Mouse (Mus musculus) activated CD4-positive, CD25-positive, alpha-beta regulatory T cell, adult 4 months (primary cell): Measurements from ENCODE around the gene Phgr1. TPM values are rescaled to one million over a fixed set of nuclear protein-coding genes. Genes with fewer than 3 reads are reported as not detected.

Experiments used
- ATAC-seq: one replicate; pipeline ENCODE4 v1.8.0; 2017
- polyA plus RNA-seq, 2 experiments: library from polyadenylated mRNA; unstranded; fragments of 100-300 nt; shearing (Covaris generic); gene quantifications; one replicate each; pipeline ENCODE4 v1.2.1; 2017

Phgr1 gene
- polyA plus RNA-seq, 2 experiments from 2014 or later: not detected

GRCm38 (mm10) chr2:118751896-118752791 is 20.4 kb upstream of the Phgr1 start:
- no peak for ATAC-seq

DNA sequence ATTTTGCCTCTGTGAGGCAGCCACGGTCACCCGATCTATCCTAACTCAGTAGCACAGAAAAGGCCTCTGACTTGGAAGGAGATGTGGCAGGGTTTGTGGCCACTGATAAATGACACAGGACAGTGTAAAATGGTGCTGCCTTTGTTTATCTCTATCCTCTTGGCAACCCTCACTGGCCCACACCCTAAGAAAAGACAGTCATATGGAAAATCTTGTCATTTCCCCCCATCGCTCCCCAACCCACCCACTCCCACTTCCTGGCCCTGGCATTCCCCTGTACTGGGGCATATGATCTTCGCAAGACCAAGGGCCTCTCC is 19.8 kb upstream of the Phgr1 start:
- no peak for ATAC-seq

DNA sequence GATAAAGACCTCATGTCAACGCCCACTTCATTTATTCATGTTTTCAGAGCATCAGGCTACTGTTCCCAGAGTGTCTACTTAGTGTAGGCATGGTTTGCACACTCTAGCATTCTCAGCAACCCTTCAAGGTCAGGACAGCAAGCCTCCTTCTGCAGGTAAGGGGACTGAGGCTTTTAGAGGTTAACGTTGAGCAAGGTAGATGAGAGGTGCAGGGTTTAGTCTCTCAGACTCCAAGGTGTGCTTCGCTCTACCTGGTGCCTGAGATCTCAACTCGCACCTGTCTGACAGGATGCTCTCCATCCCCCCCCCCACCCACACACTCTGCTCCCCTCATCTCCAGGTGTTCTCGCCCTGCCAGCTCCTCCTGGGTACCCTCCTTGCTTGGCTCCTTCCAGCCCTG is 18.4 kb upstream of the Phgr1 start:
- ATAC-seq: no peak

DNA sequence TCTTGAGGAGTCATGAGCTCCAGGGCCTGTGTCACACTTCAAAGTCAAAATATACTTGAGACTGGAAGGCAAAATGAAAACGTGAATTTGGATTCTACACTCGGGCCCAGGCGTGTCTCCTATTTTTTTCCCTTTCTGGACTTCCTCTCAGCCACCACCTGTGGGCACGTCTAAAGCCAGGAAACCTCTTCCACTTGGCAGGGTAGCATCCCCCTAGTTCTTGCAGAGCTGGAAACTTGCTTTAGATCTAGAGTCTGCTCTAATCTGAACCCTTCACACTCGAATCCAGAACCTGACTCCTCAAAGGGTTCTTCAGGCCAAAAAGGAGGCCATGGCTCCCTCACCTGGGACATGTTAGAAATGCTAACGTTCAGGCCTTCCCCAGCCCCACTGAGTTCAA is 17.2 kb upstream of the Phgr1 start:
- no peak for ATAC-seq

DNA sequence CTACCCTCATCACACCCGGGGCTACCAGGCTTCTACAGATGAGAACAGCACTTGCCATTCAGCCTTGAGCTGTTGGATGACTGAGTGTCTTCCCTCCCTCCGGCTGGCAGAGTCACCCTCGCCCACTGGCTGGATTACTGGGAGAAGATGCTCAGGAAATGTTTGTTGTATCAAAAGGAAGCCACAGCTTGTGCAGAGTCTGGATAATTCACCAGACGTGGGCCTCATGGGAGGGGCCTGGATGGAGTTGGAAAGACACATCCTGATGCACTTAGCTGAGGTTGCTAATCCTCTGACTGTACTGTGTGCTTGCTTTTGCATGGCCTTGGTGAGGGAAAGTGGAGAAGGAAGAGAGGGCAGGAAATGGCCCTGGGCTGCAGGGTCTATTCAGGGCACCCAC is 16.5 kb upstream of the Phgr1 start:
- no peak for ATAC-seq

DNA sequence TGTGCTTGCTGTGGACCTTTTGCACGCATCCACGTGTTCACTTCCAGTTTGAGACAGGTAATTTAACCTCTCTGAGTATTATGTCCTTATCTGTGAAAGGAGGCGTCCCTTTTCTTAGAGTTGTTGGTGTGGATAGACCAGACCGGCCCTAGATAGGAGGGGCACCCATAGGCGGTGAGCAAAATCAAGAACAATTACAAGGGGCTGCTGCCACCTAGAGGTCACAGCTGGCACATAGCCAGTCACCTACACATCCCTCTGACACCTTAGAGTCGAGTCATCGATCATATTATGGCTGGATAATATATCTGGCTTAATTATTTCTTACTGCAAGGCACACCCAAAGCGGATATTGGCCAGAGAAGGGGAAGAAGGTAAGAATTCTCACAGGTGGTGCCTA is 12.7 kb upstream of the Phgr1 start:
- ATAC-seq: peak; percentile 81

- no peak for ATAC-seq
These were observed 12.1 kb upstream of the Phgr1 start for GRCm38 (mm10) chr2:118760311-118761025.

- no peak for ATAC-seq
These were observed 11.2 kb upstream of the Phgr1 start for GRCm38 (mm10) chr2:118761358-118761757.

DNA sequence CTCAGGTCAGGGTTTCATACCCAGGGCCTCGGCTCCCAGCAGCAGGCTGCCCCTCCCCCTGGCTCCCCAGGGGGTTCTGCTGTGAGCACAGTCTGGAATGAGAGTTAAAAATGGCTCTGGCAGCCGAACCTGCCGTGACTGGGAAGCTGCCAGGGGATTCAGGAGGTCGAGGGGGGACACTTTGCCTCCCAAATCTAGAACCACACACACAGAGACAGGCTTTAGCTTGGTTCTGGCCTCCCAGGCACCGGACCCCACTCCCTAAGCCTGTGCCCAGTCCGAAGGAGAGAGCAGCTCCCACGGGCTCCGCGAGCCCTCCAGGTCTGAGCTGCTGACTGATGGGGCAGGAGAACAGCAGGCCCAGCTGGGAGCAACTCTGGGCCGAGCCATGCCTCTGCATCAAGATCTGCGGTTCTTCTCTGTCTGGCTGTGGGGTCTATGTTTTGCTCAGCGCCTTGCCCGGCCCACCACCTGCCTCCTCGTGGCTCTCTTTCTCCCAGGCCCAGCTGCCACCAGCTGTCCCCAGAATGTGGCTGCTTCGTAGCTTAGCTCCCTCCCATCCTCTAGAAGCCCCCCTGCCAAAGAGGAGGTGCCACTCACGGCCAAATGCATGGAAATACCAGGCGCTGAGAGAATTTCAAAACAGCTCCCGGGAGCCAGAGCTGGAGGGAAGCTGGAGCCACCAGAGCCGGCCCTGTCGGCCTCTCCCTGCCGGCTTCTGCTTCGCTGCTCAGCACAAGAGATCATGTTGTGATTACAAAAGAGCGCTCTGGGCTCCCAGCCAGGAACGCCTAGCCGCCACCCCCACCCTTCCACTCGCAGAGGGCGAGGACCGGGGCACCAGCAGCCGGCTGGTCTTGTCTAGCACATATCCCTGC is 10.4 kb upstream of the Phgr1 start, which contains the start of gene Ccdc9b:
TSS of gene Ccdc9b (minus strand) at position 756 of the 878 bp plus-strand sequence.
- ATAC-seq: no peak

- no peak for ATAC-seq
These were observed 9.8 kb upstream of the Phgr1 start for GRCm38 (mm10) chr2:118762784-118763148.

- ATAC-seq: no peak
These were observed 9.1 kb upstream of the Phgr1 start for GRCm38 (mm10) chr2:118763469-118763868.

GRCm38 (mm10) chr2:118764094-118764831 is 8.3 kb upstream of the Phgr1 start:
- no peak for ATAC-seq

DNA sequence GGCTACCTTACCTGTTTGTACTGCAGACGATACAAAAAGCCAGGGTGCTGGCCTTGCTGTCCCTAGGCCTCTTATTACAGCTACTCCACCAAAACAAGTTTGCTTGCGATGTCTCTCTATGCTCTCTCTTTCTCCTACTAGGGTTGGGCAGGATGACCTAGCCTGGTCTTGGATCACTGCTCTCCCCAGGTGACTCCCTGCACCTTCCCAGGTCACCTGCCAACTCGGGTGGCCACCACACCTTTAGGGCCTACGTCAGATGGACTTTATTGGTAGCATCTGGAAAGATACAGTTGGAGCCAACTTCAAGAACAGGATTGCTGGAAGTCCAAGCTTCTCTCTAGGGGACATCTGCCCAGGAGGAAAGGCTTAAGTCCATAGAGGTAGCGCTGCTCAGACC is 7.7 kb upstream of the Phgr1 start:
- no peak for ATAC-seq

- ATAC-seq: no peak
These were observed 6.2 kb upstream of the Phgr1 start for GRCm38 (mm10) chr2:118766041-118767033.

- no peak for ATAC-seq
These were observed 2.0 kb downstream of the Phgr1 start for GRCm38 (mm10) chr2:118774536-118774935.

DNA sequence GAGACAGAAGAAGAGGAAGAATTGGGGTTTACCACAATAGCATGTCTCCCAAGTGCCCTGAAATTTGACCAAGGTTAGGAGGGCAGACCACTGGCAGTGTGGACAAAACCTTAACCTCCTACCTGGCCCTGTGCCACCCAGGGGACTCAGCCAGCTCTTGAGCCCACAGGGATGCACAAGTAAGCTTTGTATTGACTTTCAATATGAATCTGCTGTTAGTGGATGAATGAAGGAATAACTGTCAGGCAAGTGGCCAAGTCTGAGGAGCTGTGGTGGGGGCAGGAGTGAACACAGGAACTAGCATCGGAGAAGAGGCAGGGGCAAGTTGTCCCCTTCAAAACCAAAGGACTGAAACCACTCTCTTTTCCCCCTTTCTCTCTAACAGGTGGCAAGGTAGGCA is 2.8 kb downstream of the Phgr1 start:
- ATAC-seq: no peak

DNA sequence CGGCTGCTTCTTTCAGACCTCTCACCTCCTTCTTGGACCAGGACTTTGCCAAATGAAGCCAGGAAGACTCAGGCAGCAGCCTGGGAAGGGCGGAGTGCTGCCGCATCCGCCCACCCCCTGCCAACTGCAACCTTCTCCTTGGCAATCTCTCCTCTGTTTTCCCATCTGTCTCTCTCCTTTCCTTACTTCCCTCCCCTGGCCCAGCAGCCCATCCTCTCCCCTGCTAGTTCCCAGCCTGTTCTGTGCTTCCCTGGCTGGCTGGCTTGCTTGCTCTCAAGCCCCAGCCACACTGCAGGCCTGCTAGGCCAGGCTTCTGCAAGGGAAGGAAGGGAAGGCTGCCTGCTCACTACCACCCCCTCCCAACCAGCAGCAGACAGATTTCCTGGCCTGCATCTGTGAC is 3.3 kb downstream of the Phgr1 start:
- ATAC-seq: no peak

- no peak for ATAC-seq
These were observed 3.7 kb downstream of the Phgr1 start for GRCm38 (mm10) chr2:118776295-118776694.

GRCm38 (mm10) chr2:118778418-118778817 is 5.8 kb downstream of the Phgr1 start:
- no peak for ATAC-seq

GRCm38 (mm10) chr2:118779065-118779464 is 6.5 kb downstream of the Phgr1 start:
- no peak for ATAC-seq
